ENCODE assay signal across 7 mouse cellular contexts in genomic region chr19:18834971-18835370, GRCm38 (mm10).
A peak's percentile ranks its signal among the peaks of the same experiment; 100 is the strongest.
DNase-seq lines count a peak whose midpoint lies in the region; TF ChIP-seq lines count a peak whose summit lies in the region.

No protein-coding gene starts in this region.

- H3K27me3 ChIP-seq in ES-Bruce4 (ENCODE audit: control insufficient read depth, insufficient read depth, low read length, poor library complexity, severe bottlenecking), result no peaks in the 10 kb centered on the region

- intact Hi-C loops in gastrocnemius, postnatal 14 days (cut with DNase I; ENCODE audit: low total_unique reads), result loop anchor here (10.0 kb wide), 1 partner anchor 110 kb away; no protein-coding TSS in a partner anchor

- H3K4me1 ChIP-seq in ES-Bruce4 (ENCODE audit: control insufficient read depth, insufficient read depth, low read length), result no peaks in the 10 kb centered on the region

- no peak for TF ChIP-seq EP300 in ES-Bruce4 (IDR thresholded peaks at IDR 0.05; ENCODE audit: insufficient read depth, low read depth, low read length)

- no peak overlapping the region for H3K4me3 ChIP-seq in ES-Bruce4 (ENCODE audit: low read depth, low read length)
- no peak overlapping the region for H3K4me3 ChIP-seq in layer of hippocampus, adult 2 months

- peak; percentile 70 for TF ChIP-seq CTCF in ES-Bruce4 (IDR thresholded peaks at IDR 0.05; ENCODE audit: low read depth, low read length)
- peak; percentile 98 for TF ChIP-seq CTCF in layer of hippocampus, adult 2 months (conservative IDR thresholded peaks at IDR 0.05)

- DNase-seq in ZHBTc4 (ENCODE audit: low read depth, low spot score), result peak; percentile 77
- peak; percentile 71 to 79 for DNase-seq in cerebellum, postnatal 25 days
- peak; percentile 50 for DNase-seq in gastrocnemius, postnatal 14 days
- DNase-seq in layer of hippocampus, adult 2 months (ENCODE audit: low spot score in 2 of 2), result peak; percentile 10 to 72
- peak; percentile 72 for DNase-seq in lung, postnatal 14 days
- peak; percentile 72 for DNase-seq in right cerebral cortex, postnatal 4 days

- no peaks in the 10 kb centered on the region for H3K9me3 ChIP-seq in ES-Bruce4 (replicated peaks; ENCODE audit: control insufficient read depth, insufficient read depth, low read length, poor library complexity, severe bottlenecking)

- no peak overlapping the region for H3K9ac ChIP-seq in ES-Bruce4 (ENCODE audit: low read depth, poor library complexity, severe bottlenecking)

- no peak for TF ChIP-seq POLR2A in ES-Bruce4 (IDR thresholded peaks at IDR 0.05; ENCODE audit: insufficient read depth, low read length)

- H3K27ac ChIP-seq in ES-Bruce4 (ENCODE audit: insufficient read depth, low read length), result no peak overlapping the region
- H3K27ac ChIP-seq in layer of hippocampus, adult 2 months, result no peak overlapping the region

- H3K36me3 ChIP-seq in ES-Bruce4 (ENCODE audit: control insufficient read depth, insufficient read depth, low read length, poor library complexity, severe bottlenecking), result no peaks in the 10 kb centered on the region
